Mouse (Mus musculus) ES-E14 (cell line): ENCODE measurements around the gene Cdkn1c. TPM values are rescaled to one million over a fixed set of nuclear protein-coding genes. Genes with fewer than 3 reads are reported as not detected.

Experiments
- DNase-seq: peaks from one replicate; pipeline ENCODE4 v3.0.0-alpha.2; 2013; ENCODE audit warnings: low read depth, low spot score
- H3K27ac ChIP-seq: 2 replicates; pipeline ENCODE4 v1.5.1; 2012; ENCODE audit warnings: low read depth, mild to moderate bottlenecking, low read length, moderate library complexity, mixed read lengths; ENCODE audit not compliant: poor library complexity, insufficient read depth, severe bottlenecking
- H3K36me3 ChIP-seq: 2 replicates; pipeline ENCODE4 v1.6.1; 2012; ENCODE audit warnings: mild to moderate bottlenecking, low read length, moderate library complexity, mixed read lengths; ENCODE audit not compliant: control insufficient read depth, poor library complexity, insufficient read depth, severe bottlenecking
- H3K4me1 ChIP-seq, 2 experiments: fragments of 150-350 bp in 1 of 2; sonication (generic) in 1 of 2; 2 replicates each; pipeline ENCODE4 v1.6.1; 2012; ENCODE audit warnings: low read length in 2 of 2, mild to moderate bottlenecking in 1 of 2, mixed read lengths in 1 of 2; ENCODE audit not compliant: control insufficient read depth in 2 of 2, insufficient read depth in 2 of 2, poor library complexity in 1 of 2
- H3K4me3 ChIP-seq, 2 experiments: fragments of 150-350 bp in 1 of 2; sonication (generic) in 1 of 2; 2 replicates each; pipeline ENCODE4 v1.5.1; 2012; ENCODE audit warnings: low read length in 2 of 2, low read depth in 1 of 2, mild to moderate bottlenecking in 1 of 2, mixed read lengths in 1 of 2; ENCODE audit not compliant: insufficient read depth in 1 of 2, poor library complexity in 1 of 2, severe bottlenecking in 1 of 2
- H3K9ac ChIP-seq: 2 replicates; pipeline ENCODE4 v1.6.1; 2012; ENCODE audit warnings: low read depth, mild to moderate bottlenecking, low read length, mixed read lengths; ENCODE audit not compliant: poor library complexity, insufficient read depth, severe bottlenecking
- H3K9me3 ChIP-seq: fragments of 150-350 bp; sonication (generic); 2 replicates; pipeline ENCODE4 v1.6.1; 2012; ENCODE audit warnings: low read depth, mild to moderate bottlenecking, low read length; ENCODE audit not compliant: control insufficient read depth, insufficient read depth
- CHD2 ChIP-seq: IDR thresholded peaks from 2 replicates; pipeline ENCODE4 v1.6.1; 2014; ENCODE audit warnings: mild to moderate bottlenecking, low read depth, low read length, inconsistent platforms
- HCFC1 ChIP-seq: IDR thresholded peaks from 2 replicates; pipeline ENCODE4 v1.6.1; 2012; ENCODE audit warnings: low read length, inconsistent platforms, borderline replicate concordance; ENCODE audit not compliant: insufficient read depth
- MAFK ChIP-seq: IDR thresholded peaks from 2 replicates; pipeline ENCODE4 v1.6.1; 2014; ENCODE audit warnings: mild to moderate bottlenecking, low read depth, low read length, inconsistent platforms; ENCODE audit not compliant: insufficient read depth
- ZC3H11A ChIP-seq: IDR thresholded peaks from 2 replicates; pipeline ENCODE4 v1.6.1; 2012; ENCODE audit warnings: low read depth, mild to moderate bottlenecking, inconsistent platforms, low read length, borderline replicate concordance
- ZNF384 ChIP-seq: IDR thresholded peaks from 2 replicates; pipeline ENCODE4 v1.6.1; 2012; ENCODE audit warnings: low read depth, low read length, inconsistent platforms
- in situ Hi-C, 2 experiments: fragments of 600-800 bp; cut with MboI; formaldehyde crosslinking; loops; one replicate each; pipeline ENCODE4 v1.15.1; 2025; ENCODE audit warnings: low sequenced_read_pairs in 2 of 2, inconsistent platforms in 1 of 2; ENCODE audit not compliant: unreplicated experiment in 2 of 2
- total RNA-seq: library from RNA; depleted of rRNA; stranded (reverse); fragments of 300-350 nt; gene quantifications from 2 replicates; pipeline ENCODE4 v1.2.3, GENCODE M21; 2012

Gene Cdkn1c
- total RNA-seq, 1 experiment, result 57.9 TPM

- H3K9me3 ChIP-seq, result no peaks in the 10 kb centered on the region
- no peak overlapping the region for H3K9ac ChIP-seq
- H3K4me3 ChIP-seq, result no peak overlapping the region
- no peak overlapping the region for H3K27ac ChIP-seq
- peaks cover 0 to 21% of the 10 kb centered on the region in 2 experiments; a peak in 1 of 4 replicates for H3K4me1 ChIP-seq
- no peak for DNase-seq
- in situ Hi-C loops, result loop anchor here (5.0 kb wide), 2 partner anchors 313 to 318 kb away; no protein-coding TSS in a partner anchor
- no peaks in the 10 kb centered on the region for H3K36me3 ChIP-seq
- TF ChIP-seq CHD2 (no peak), ZC3H11A (peak; percentile 70), HCFC1 (no peak)
Measured at GRCm38 (mm10) chr7:143469946-143470345, 9.1 kb upstream of the Cdkn1c start.

- Histone ChIP-seq H3K9ac (no peak overlapping the region), H3K27ac (no peak overlapping the region), H3K36me3 (no peaks in the 10 kb centered on the region), H3K9me3 (no peaks in the 10 kb centered on the region), H3K4me1 (peaks cover 0 to 14% of the 10 kb centered on the region in 2 experiments; a peak in 2 of 4 replicates), H3K4me3 (no peak overlapping the region)
- no peak for TF ChIP-seq ZNF384
- TF ChIP-seq HCFC1, result no peak
- no peak for TF ChIP-seq CHD2
- no peak for TF ChIP-seq ZC3H11A
- TF ChIP-seq MAFK, result no peak
- no peak for DNase-seq
- in situ Hi-C loops, result loop anchor here (5.0 kb wide), 2 partner anchors 310 to 315 kb away; no protein-coding TSS in a partner anchor
Measured at GRCm38 (mm10) chr7:143467714-143468113, 6.9 kb upstream of the Cdkn1c start.

GRCm38 (mm10) chr7:143466099-143466677 lies 5.3 kb upstream of the Cdkn1c start:
- Histone ChIP-seq H3K27ac (no peak overlapping the region), H3K9ac (no peak overlapping the region), H3K4me1 (peaks cover 0 to 19% of the 10 kb centered on the region in 2 experiments; a peak in 2 of 4 replicates), H3K9me3 (no peaks in the 10 kb centered on the region), H3K36me3 (no peaks in the 10 kb centered on the region), H3K4me3 (no peak overlapping the region)
- in situ Hi-C loops, result loop anchor here (5.0 kb wide), 2 partner anchors 309 to 314 kb away; no protein-coding TSS in a partner anchor
- TF ChIP-seq ZC3H11A (peak; percentile 90), ZNF384 (no peak)
- DNase-seq, result no peak

GRCm38 (mm10) chr7:143464811-143465560 lies 4.1 kb upstream of the Cdkn1c start:
- Histone ChIP-seq H3K9me3 (no peaks in the 10 kb centered on the region), H3K4me1 (peaks cover 0 to 23% of the 10 kb centered on the region in 2 experiments; a peak in 2 of 4 replicates), H3K4me3 (peak overlapping the region; percentile 57 to 66), H3K36me3 (no peaks in the 10 kb centered on the region), H3K27ac (no peak overlapping the region), H3K9ac (peak overlapping the region; percentile 54; the same call in 1 of the 2 replicates)
- DNase-seq, result no peak
- in situ Hi-C loops, result loop anchor here (5.0 kb wide), 2 partner anchors 308 to 313 kb away; no protein-coding TSS in a partner anchor
- TF ChIP-seq HCFC1 (no peak), ZC3H11A (no peak), CHD2 (no peak), ZNF384 (no peak), MAFK (no peak)
